Mouse (Mus musculus) ovary, adult 18-20 months (tissue): ENCODE measurements around the gene Slc16a5.
A peak's percentile ranks its signal among the peaks of the same experiment; 100 is the strongest.
"Not testable (repeated sequence)": the region's sequence is repeated elsewhere in the genome, so short reads cannot be mapped to it uniquely, and the experiment has no call there.

Experiments used
- DNase-seq: peaks from one replicate; pipeline ENCODE4 v3.0.0; 2022; ENCODE audit warnings: low spot score, mixed read lengths

Slc16a5 gene

DNA sequence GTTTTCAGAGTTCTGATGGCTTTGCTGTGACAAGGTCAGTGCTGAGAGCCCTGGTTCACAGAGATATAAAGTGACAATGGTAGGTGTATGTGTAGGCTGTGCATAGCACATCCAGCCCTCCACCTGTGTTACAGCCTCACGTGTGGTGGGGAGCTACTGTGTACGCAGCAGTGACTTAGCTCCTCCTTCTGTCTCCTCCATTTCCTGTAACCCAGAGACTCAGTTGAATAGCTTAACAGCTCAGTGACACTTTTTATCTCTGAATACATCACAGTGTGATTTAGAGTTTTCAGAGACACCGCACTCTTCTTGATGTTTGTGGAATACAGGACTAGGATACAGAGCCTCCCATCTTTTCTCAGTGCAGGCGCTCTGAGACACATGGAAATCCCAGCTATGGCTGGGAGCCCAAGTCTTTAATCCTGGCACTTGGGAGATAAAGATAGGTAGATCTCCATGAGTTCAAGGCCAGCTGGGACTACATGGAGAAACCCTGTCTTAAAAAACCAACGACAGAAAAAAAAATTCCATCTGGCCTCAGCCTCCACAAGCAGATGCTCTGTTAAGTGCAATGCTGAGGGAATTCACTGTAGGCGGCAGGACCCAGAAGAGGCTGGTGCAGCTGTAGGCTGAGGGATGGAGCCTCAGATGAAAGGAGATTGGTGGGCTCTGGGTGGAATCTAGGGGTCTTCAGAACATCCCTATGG, 19.4 kb downstream of the Slc16a5 start:
- DNase-seq = no peak

DNA sequence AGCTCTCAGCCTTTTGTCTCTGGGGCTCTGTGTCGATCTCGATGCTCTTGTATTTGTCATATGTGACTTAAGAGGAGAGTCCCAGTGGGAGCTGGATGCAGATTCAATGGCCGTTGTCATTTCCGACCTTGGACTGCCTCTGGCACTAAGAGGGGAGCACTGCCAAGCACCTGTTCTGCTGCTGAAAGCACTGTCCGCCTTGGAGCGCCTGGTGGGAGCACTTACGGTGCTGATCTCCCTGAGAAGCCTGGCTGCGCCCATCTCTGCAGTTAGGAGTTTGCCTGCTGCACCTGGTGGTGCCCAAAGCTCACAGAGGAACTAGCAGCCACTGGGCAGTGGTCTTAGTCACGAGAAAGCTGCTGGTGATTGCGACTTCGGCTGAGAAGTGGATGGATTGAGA, 21.0 kb downstream of the Slc16a5 start:
- DNase-seq = no peak

DNA sequence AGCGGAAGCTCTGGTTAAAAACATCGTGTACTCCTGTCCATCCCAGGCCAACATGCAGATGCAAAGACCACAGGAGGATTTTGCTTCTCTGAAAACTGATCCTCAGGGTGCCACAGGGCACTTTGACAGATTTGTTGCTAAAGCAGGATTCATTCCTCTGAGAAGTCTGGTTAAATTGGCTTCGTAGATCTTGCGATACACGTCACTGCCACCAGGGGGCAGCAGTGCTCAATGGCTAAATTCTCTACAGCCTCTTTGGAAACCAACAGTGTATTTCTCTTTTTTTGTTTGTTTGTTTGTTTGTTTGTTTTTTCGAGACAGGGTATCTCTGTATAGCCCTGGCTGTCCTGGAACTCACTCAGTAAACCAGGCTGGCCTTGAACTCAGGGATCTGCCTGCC, 21.5 kb downstream of the Slc16a5 start:
- DNase-seq = no peak

DNA sequence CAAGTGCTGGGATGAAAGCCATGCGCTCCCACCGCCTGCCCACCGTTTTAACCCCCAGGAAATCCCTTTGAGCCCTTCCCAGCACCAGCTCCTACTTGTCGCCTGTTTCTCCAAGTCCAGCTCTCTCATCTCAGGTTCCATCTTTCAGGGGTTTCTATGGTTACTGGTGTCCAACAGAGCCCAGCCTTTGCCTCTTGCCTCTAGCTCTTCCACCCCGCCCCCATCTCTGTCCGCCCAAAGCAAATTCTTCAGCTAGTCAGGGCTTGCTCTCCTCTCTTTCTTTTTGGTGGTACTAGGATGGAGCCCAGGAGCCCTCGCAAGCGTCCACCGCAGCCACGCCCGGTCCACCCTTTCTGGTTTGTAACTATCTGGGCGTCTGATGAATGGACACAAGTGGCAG, 22.9 kb downstream of the Slc16a5 start:
- DNase-seq = no peak

DNA sequence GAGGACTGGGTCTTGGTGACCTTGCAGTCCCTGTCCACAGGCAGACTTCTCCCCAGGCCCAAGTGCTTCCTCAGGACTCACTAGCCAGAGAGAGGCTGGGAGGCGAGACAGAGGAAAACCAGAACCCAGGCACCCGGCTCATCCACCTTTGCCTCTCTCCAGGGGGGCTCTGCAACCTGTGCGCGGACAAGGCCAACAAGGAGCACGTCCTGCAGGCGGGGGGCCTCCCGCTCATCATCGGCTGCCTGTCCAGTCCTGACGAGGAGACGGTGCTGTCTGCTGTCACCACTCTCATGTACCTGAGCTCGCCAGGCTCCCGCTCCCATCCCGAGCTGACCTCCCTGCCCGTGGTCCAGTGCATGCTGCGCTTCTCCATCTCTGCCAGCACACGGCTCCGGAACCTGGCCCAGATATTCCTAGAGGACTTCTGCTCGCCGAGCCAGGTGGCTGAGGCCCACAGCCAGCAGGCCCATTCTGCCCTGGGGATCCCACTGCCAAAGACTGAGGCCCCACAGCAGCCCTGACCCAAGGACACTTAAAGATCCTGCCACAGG, 26.4 kb downstream of the Slc16a5 start:
- no peak for DNase-seq

DNA sequence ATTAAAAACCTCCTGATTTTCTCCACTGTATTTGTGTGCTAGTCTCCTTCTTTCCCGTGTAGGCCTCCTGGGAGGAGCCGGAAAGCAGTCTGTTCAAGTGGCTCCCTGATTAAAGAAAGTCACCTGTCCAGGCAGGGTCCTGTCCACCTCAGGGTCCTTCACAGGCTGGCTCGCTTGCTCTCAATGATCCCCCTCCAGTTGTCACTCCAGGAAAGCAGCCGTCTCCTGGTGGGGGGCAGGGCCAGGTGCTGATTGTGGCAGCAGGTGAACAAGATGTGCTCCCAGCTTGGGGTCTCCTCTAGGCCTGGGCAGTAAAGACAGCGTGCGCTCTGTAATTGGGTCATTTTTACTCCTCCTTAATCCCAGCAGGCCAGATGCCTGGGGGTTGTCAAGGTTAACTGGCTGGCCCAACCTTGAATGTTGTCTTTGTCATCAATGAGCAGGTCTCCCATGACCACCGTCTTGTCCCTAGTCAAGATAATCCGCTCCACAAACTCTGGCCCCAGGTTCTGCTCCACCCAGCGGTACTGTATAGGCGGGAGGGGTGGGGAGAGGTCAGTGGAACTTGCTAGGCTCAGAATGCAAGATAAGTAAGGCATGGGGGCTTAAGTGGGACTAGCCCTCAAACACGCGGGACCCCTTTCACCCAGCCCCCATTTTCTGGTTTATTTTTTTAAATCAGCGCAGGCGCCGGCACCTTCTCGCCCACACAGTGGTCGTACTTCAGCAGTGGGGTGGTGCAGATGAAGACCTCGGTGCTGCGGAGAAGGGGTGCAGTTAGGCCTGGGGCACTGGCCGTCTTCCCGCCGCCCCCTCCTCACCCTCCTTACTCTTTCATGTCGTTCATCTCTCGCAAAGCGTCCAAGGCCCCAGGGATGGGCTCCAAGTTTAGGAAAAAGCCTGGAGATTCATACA, 28.4 kb downstream of the Slc16a5 start:
- peak; percentile 18 for DNase-seq

DNA sequence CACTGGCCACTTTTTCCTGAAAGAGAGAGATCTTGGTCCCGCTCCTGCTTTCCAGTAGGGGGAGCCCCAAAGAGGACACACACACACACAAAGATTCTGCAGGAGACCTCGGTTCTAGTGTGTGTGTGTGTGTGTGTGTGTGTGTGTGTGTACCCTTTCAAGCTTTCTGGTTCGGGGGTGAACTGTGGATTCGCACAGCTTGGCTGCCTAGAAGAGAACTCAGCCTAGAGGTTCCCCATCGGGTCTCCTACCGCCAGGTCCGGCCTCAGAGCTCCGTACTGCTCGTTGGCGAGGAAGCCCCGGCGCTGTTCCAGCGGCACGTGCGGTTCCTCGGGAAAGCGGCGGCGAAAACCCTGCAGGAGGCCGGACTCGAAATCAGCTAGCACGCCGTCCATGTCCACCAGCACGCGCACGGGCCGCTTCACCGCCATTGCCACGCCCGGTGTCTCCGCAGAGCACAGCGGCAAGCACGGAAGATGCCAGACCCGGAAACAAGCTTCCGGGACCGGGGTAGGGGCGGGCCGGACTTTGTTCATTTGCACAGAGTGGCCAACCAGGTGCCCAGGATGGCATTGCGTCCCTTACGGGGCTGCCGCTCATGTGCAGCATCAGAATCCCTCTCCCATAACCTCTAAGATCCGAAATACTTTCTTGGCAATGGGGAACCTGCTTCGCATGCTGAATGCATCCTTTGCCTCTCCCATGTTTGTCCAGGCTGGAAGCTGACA, 29.2 kb downstream of the Slc16a5 start, which contains the start of gene Nt5c:
Gene Nt5c, minus strand, starts transcription at position 507 of the 728 bp plus-strand sequence.
- peak; percentile 69 for DNase-seq

DNA sequence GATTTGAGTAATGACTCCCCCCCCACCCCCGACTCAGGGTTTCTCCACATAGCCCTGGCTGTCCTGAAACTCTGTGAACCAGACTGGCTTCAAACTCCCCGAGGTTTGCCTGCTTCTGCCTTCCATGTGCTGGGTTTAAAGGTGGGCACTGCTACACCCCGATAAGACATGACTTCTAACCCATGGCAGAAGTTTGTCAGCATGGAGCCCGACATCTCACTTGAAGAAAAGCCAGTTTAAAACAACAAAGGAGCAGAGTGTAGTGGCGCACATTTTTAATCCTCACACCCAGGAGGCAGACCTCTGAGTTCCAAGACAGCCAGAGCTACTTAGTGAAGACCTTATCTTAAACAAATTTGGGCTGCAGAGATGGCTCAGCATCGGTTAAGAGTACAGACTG, 30.1 kb downstream of the Slc16a5 start:
- no peak for DNase-seq

DNA sequence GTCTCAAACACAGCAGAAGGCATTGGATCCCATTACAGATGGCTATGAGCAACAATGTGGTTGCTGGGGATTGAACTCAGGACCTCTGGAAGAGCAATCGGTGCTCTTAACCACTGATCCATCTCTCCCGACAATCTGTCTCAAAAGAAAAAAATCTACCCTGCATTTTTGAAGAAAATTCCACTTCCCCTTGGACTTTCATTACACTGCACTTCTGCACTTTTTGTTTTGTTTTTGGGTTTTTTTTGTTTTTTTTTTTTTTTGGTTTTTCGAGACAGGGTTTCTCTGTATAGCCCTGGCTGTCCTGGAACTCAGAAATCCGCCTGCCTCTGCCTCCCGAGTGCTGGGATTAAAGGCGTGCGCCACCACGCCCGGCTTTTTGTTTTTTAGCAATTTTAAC, 34.3 kb downstream of the Slc16a5 start:
- DNase-seq = not testable (repeated sequence)

DNA sequence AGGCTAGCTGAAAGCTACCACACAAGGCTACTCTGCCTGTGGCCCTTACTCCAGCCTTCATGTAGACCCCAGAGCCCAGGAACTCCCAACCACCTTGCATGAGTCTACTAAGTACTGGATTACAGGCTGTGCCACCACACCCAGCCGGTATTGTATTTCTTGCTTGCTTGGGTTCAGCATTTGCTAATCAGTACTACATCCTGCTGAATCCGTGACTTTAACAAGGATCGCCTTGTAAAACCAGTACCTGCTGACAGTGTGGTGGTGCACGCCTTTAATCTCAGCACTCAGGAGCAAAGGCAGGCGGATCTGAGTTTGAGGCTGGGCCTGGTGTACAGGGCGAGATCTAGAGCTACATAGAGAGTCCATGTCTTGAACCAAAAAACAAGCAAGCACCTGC, 40.4 kb downstream of the Slc16a5 start:
- no peak for DNase-seq

DNA sequence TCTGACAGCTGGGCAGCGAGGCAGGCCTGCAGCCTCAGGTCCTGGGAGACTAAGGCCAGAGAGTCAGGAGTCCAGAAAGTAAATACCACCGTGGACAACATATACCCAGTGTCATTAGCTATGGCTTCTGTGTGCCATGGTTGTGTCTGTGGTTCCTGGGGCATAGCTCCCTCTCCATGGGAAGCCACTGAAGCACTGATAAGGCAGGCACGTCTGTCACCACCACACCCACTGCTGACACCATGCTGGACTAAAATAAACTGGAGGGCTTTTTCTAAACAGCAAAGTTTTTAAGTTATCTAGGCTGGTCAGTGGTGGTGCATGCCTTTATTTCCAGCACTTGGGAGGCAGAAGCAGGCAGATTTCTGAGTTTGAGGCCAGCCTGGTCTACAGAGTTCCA, 44.3 kb downstream of the Slc16a5 start:
- DNase-seq = no peak

DNA sequence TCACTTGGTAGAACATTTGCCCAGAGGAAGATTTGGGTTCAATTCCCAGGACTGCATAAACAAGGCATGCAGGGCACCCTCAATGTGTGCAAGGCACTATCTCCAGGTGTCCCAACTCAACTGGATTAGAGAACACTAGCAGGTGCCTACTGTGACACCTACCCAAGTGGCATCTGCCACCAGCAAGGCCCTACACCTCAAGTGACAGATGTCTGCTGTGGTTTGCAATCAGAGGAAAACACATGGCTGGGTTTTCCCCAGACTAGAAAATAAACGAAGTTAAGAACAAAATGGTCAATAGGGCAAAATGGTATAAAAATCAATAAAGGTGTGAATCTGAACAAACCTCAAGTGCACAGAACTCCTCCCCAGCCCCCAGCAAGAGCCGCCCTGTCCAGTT, 45.8 kb downstream of the Slc16a5 start:
- no peak for DNase-seq

DNA sequence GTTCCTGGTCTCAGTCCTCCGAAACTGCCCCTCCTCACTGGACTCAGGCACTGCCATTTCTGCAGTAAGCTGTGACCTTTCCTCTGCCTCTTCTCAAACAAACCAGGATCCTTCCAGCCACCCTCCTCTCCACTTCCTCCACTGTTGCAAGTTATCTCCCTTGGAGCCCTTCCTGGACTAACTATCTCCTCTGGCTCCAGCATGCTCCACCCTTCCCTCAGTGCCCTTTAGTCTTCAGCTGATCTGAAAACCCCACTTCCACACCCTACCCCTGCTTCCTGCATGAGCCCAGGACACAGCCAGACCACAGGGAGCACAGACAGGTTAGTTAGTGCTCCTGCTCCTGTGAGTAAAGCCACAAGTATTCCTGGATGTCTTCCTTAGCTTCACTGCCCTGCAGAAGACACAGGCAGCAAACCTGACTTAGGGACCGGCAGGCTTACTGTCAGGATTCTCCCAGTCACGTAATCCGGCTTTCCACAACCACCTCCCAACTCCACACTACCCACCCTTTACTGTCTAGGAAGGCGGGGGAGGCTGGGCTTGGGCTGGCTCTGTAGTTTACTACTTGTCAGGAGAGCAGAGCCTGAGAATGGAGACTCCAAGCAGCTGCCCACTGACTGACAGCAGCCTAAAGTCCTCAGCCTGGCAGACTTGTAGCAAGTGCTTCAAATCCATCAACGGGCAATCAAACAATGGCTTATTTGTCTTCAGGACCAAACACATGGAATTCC, 47.7 kb downstream of the Slc16a5 start:
- DNase-seq = no peak

DNA sequence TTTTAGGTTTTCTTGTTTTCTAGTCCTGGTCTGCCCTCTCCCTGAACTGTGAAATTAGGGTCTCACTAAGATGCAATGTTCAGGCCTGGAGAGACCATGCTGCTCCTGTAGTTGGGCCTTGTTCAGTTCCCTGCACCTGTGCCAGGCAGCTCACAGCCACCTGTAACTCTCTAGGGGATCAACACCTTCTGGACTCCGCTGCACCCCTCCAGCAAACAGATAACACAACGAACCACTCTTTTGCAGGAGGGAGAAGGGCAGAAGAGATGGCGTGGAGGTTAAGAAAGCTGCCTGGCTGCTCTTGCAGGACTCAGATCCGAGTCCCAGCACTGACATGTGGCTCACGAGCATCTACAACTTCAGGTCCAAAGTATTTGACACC, 48.2 kb downstream of the Slc16a5 start:
- no peak for DNase-seq

DNA sequence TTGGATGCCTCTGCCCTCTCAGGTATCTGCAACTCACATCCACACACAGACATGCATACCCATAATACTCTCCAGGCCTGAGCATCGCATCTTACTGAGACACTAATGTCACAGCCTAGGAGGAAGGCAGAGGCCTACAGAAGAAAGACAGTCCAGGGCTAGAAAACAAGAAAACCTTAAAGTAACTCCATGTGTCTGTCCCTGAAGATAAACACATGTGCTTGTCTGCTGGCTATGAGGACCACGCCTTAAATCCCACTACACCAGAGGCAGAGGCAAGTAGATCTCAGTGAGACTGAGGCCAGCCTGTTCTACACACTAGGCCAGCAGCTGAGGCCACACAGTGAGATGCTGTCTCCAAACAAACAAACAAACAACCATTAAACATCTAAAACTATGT, 48.8 kb downstream of the Slc16a5 start:
- no peak for DNase-seq

DNA sequence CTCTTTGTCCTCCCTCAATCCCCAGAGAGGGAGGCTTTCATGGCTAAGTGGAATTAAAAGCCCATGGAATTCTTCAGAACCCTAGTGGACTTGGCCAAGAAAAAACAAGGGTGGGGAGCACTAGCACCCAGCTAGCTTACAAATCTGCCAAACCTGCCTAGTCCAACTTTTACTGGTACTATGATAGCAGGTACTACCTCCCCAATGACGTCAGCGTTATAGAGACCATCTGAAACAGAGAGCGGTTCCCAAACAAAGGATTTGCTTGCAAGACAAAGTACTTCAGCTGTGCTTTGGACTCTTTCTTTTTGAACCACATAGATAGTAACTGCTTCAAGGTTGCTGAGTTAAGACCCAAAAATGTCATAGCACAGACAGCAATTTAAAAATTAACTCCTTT, 49.7 kb downstream of the Slc16a5 start:
- no peak for DNase-seq

DNA sequence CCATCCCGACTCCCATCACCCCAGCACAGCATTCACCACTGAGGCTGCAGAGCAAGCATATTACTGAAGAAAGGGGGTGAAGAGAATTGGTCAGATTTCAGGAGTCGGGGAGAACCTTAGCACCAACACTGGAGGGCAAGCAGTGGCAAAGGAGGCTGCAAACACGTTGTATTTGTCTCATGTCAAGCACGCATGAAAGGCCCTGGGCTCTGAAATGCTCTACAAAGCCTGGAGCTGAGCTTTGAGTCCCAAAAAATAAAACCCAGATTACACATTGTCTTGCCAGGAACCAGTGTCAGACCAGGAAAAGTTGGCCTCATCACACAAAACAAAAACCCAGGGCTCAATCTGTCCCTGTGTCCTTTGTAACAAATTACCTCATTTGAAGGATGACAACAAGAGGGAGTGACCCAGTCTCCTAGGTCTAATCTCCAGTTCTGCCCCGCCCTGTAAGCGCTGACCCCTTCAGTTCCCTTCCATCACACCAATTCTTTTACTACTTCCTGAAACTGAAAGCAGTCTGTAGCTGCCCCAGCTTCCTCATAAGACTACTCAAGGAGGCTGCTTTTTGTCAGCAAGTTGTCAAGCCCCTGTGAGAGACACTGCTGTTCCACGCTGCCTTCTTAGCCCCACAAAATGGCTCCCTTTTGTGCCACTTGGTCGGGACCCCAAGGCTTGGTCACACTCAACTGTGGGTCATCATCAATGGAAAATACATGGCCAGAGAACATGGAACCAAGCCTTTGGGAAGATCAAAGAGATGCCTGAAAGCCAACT, 50.3 kb downstream of the Slc16a5 start:
- DNase-seq = no peak

DNA sequence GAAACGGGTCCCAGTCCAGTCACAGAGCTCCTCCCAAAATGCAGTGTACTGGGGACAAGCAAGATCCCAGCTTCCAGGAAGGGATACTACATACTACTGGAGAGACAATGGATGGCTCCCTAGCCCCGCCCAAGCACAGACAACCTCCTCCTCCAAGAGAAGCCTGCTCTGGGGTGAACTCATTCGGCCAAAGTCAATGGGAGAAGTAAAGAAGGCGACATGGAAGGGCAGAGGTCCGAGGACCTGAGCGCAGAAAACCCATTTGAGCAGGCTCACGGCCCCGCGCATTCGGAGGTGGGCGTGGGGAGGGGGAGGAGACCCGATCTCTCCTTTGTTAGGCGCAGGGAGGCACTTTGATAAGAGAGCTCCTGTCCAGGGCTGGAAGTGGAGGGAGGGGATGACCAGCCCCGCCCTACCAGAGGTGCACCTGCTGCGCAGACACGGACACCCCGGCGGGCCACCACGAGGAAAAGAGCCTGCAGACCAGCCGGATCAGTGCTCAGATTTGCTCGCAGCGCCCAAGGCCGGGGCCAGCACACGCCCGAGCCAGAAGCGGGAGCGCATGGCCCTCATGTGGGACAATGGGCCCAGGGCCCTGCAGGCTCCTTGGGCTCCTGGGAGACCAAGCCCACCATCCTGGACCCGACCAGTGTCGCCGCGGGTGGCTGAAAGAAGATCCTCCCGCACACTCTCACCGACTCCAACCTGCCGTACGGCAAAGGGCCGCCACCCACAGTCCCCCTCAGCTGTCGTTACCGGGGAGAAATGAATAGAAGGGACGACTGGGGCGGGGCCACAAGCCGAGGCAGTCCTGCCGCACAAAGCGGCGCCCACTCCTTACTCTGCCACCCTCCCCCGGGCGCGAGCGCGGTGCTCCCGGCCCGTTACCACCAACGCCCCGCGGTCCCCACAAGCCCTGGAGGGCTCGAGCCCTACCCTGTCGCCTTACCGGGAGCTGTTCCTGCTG, 51.3 kb downstream of the Slc16a5 start:
- DNase-seq = peak; percentile 14

DNA sequence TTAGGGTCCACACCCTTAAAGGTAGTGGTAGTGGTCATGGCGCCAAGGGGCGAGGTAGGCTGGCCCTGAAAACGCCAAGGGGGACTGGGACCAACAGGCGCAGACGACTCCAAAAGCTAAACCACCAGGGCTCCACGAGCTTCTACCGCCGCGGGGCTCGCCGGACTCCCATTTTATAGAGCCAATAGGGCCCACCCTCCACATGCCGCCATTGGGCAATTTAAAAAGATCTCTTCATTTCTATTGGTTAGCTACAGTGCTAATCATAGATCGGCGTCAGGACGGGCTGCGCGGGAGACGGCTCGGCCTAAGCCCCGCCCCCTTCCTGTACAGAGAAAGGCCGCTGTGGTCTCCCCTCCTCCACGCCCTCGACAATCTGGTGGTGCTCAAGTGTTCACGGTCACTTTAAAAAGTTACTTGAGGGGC, 52.0 kb downstream of the Slc16a5 start, which contains the start of gene Jpt1:
Gene Jpt1, minus strand, starts transcription at position 150 of the 426 bp plus-strand sequence.
- peak; percentile 95 for DNase-seq

DNA sequence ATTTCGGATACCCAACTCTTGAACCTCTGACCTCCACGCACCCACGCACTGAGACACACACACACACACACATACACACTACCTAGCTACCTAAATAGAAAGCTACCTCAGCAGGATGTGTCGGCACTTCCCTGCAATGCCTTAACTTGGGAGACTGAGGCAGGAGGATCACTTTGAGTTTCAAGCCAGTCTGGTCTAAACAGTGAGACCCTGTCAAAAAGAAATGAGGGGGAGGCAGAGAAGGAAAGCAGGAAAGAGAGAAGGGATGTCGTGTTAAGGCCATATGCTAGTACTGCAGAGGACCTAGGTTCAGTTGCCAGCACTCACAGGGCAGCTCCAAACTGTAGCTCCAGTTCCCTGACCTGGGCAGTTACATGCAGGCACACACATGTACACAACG, 52.7 kb downstream of the Slc16a5 start:
- no peak for DNase-seq
